Mouse (Mus musculus): ENCODE data around the gene Skil.
A peak's percentile ranks its signal among the peaks of the same experiment; 100 is the strongest.
"Not testable (repeated sequence)": the region's sequence is repeated elsewhere in the genome, so short reads cannot be mapped to it uniquely, and the experiment has no call there.

Gene Skil

GRCm38 (mm10) chr3:31126848-31127247 is 32.0 kb downstream of the Skil start:
- no peak for DNase-seq (ENCODE audit: low read depth)

- DNase-seq (ENCODE audit: low read depth) = no peak
These were observed 34.9 kb downstream of the Skil start for GRCm38 (mm10) chr3:31129766-31130165.

GRCm38 (mm10) chr3:31133664-31134063 is 38.8 kb downstream of the Skil start:
- DNase-seq (ENCODE audit: low read depth) = no peak

GRCm38 (mm10) chr3:31134246-31134645 is 39.4 kb downstream of the Skil start:
- DNase-seq (ENCODE audit: low read depth) = no peak

GRCm38 (mm10) chr3:31134696-31135095 is 39.8 kb downstream of the Skil start:
- no peak for DNase-seq (ENCODE audit: low read depth)

- DNase-seq (ENCODE audit: low read depth) = not testable (repeated sequence)
These were observed 41.7 kb downstream of the Skil start for GRCm38 (mm10) chr3:31136591-31136990.

- DNase-seq (ENCODE audit: low read depth) = peak; percentile 84
These were observed 43.9 kb downstream of the Skil start for GRCm38 (mm10) chr3:31138454-31139424.

- no peak for DNase-seq (ENCODE audit: low read depth)
These were observed 46.8 kb downstream of the Skil start for GRCm38 (mm10) chr3:31141621-31142020.

- DNase-seq (ENCODE audit: low read depth) = not testable (repeated sequence)
These were observed 50.4 kb downstream of the Skil start for GRCm38 (mm10) chr3:31145222-31145621.

- peak; percentile 84 for DNase-seq (ENCODE audit: low read depth)
These were observed 50.9 kb downstream of the Skil start for GRCm38 (mm10) chr3:31145641-31146290.

GRCm38 (mm10) chr3:31148595-31148994 is 53.7 kb downstream of the Skil start:
- no peak for DNase-seq (ENCODE audit: low read depth)

GRCm38 (mm10) chr3:31149706-31150105 is 54.8 kb downstream of the Skil start, which contains the start of gene Cldn11:
Gene Cldn11, plus strand, starts transcription at chr3:31149920.
- DNase-seq (ENCODE audit: low read depth) = no peak

GRCm38 (mm10) chr3:31152108-31152507 is 57.2 kb downstream of the Skil start:
- DNase-seq (ENCODE audit: low read depth) = no peak

- DNase-seq (ENCODE audit: low read depth) = no peak
These were observed 61.3 kb downstream of the Skil start for GRCm38 (mm10) chr3:31156126-31156525.

GRCm38 (mm10) chr3:31157776-31158175 is 62.9 kb downstream of the Skil start:
- no peak for DNase-seq (ENCODE audit: low read depth)

- no peak for DNase-seq (ENCODE audit: low read depth)
These were observed 65.2 kb downstream of the Skil start for GRCm38 (mm10) chr3:31160046-31160445.

- no peak for DNase-seq (ENCODE audit: low read depth)
These were observed 66.5 kb downstream of the Skil start for GRCm38 (mm10) chr3:31161336-31161735.

- DNase-seq (ENCODE audit: low read depth) = no peak
These were observed 68.0 kb downstream of the Skil start for GRCm38 (mm10) chr3:31162860-31163259.

GRCm38 (mm10) chr3:31165803-31166202 is 70.9 kb downstream of the Skil start:
- no peak for DNase-seq (ENCODE audit: low read depth)

GRCm38 (mm10) chr3:31166365-31166871 is 71.6 kb downstream of the Skil start:
- no peak for DNase-seq (ENCODE audit: low read depth)

Data from c-Kit-positive CD71-negative TER-119-negative erythroid progenitor cells, embryonic 14.5 days (primary cell).